Mouse (Mus musculus): ENCODE measurements around the gene Gatm. TPM values are rescaled to one million over a fixed set of nuclear protein-coding genes. Genes with fewer than 3 reads are reported as not detected.
A peak's percentile ranks its signal among the peaks of the same experiment; 100 is the strongest.

Gatm gene
- 10.0 and 14.5 TPM in 2 replicates for polyA plus RNA-seq (2014; fragmentation: Nextera tagmentation; extraction: Ambion mirVana)

GRCm38 (mm10) chr2:122610746-122611653 is at the start of gene Gatm:
Gene Gatm (minus strand): TSS chr2:122611303.
- H3K27me3 ChIP-seq (ENCODE audit: control insufficient read depth, insufficient read depth, low read length): peaks cover 7% of the 10 kb centered on the region; the same call in 1 of the 2 replicates
- H3K4me2 ChIP-seq (replicated peaks; ENCODE audit: low read depth, low read length): peak within 1 kb of the TSS; percentile 91
- no peaks in the 10 kb centered on the region for H3K9me3 ChIP-seq (ENCODE audit: control insufficient read depth, low read length)
- no peaks in the 10 kb centered on the region for H3K36me3 ChIP-seq (ENCODE audit: control insufficient read depth, insufficient read depth, low read length)
- 3% methylated on average over 48 of the region's 48 CpGs for WGBS
- peak within 1 kb of the TSS; percentile 53 for H3K4me3 ChIP-seq (ENCODE audit: low read length)
- no peaks in the 10 kb centered on the region for H3K4me1 ChIP-seq (ENCODE audit: control insufficient read depth, insufficient read depth, low read length)
- H3K9ac ChIP-seq (ENCODE audit: low read depth, low read length): peak within 1 kb of the TSS; percentile 60
- ATAC-seq (ENCODE audit: low FRiP score, low TSS enrichment): peak; percentile 97
- no peak within 1 kb of the TSS for H3K27ac ChIP-seq (ENCODE audit: low read depth, low read length)

- H3K4me1 ChIP-seq (ENCODE audit: control insufficient read depth, insufficient read depth, low read length): no peaks in the 10 kb centered on the region
- H3K36me3 ChIP-seq (ENCODE audit: control insufficient read depth, insufficient read depth, low read length): no peaks in the 10 kb centered on the region
- no peak overlapping the region for H3K4me3 ChIP-seq (ENCODE audit: low read length)
- H3K4me2 ChIP-seq (replicated peaks; ENCODE audit: low read depth, low read length): no peak overlapping the region
- H3K9me3 ChIP-seq (ENCODE audit: control insufficient read depth, low read length): no peaks in the 10 kb centered on the region
- WGBS: 81% methylated on average over 7 of the region's 7 CpGs
- H3K27ac ChIP-seq (ENCODE audit: low read depth, low read length): no peak overlapping the region
- H3K9ac ChIP-seq (ENCODE audit: low read depth, low read length): no peak overlapping the region
- no peaks in the 10 kb centered on the region for H3K27me3 ChIP-seq (ENCODE audit: control insufficient read depth, insufficient read depth, low read length)
- ATAC-seq (ENCODE audit: low FRiP score, low TSS enrichment): no peak
Observed at GRCm38 (mm10) chr2:122659825-122660224, 48.7 kb upstream of the Gatm start.

- 78% methylated on average over 11 of the region's 11 CpGs for WGBS
- no peak overlapping the region for H3K27ac ChIP-seq (ENCODE audit: low read depth, low read length)
Observed at GRCm38 (mm10) chr2:122657707-122658524, 46.8 kb upstream of the Gatm start.

GRCm38 (mm10) chr2:122656767-122657166 is 45.7 kb upstream of the Gatm start:
- no peak overlapping the region for H3K9ac ChIP-seq (ENCODE audit: low read depth, low read length)
- 83% methylated on average over 9 of the region's 9 CpGs for WGBS
- H3K27ac ChIP-seq (ENCODE audit: low read depth, low read length): no peak overlapping the region
- H3K4me3 ChIP-seq (ENCODE audit: low read length): no peak overlapping the region
- H3K27me3 ChIP-seq (ENCODE audit: control insufficient read depth, insufficient read depth, low read length): no peaks in the 10 kb centered on the region
- H3K4me1 ChIP-seq (ENCODE audit: control insufficient read depth, insufficient read depth, low read length): no peaks in the 10 kb centered on the region
- no peak overlapping the region for H3K4me2 ChIP-seq (replicated peaks; ENCODE audit: low read depth, low read length)
- H3K36me3 ChIP-seq (ENCODE audit: control insufficient read depth, insufficient read depth, low read length): no peaks in the 10 kb centered on the region
- no peak for ATAC-seq (ENCODE audit: low FRiP score, low TSS enrichment)
- no peaks in the 10 kb centered on the region for H3K9me3 ChIP-seq (ENCODE audit: control insufficient read depth, low read length)

More at GRCm38 (mm10) chr2:122657707-122658524, 46.8 kb upstream of the Gatm start:
- H3K27me3 ChIP-seq (ENCODE audit: control insufficient read depth, insufficient read depth, low read length): no peaks in the 10 kb centered on the region
- no peak overlapping the region for H3K4me3 ChIP-seq (ENCODE audit: low read length)
- no peaks in the 10 kb centered on the region for H3K9me3 ChIP-seq (ENCODE audit: control insufficient read depth, low read length)
- no peak overlapping the region for H3K4me2 ChIP-seq (replicated peaks; ENCODE audit: low read depth, low read length)
- H3K9ac ChIP-seq (ENCODE audit: low read depth, low read length): no peak overlapping the region
- H3K4me1 ChIP-seq (ENCODE audit: control insufficient read depth, insufficient read depth, low read length): no peaks in the 10 kb centered on the region
- ATAC-seq (ENCODE audit: low FRiP score, low TSS enrichment): no peak
- no peaks in the 10 kb centered on the region for H3K36me3 ChIP-seq (ENCODE audit: control insufficient read depth, insufficient read depth, low read length)

GRCm38 (mm10) chr2:122656052-122656451 is 44.9 kb upstream of the Gatm start:
- WGBS: 53% methylated on average over 2 of the region's 2 CpGs
- H3K9me3 ChIP-seq (ENCODE audit: control insufficient read depth, low read length): no peaks in the 10 kb centered on the region
- no peak overlapping the region for H3K9ac ChIP-seq (ENCODE audit: low read depth, low read length)
- no peak overlapping the region for H3K4me2 ChIP-seq (replicated peaks; ENCODE audit: low read depth, low read length)
- no peaks in the 10 kb centered on the region for H3K4me1 ChIP-seq (ENCODE audit: control insufficient read depth, insufficient read depth, low read length)
- H3K27me3 ChIP-seq (ENCODE audit: control insufficient read depth, insufficient read depth, low read length): no peaks in the 10 kb centered on the region
- H3K27ac ChIP-seq (ENCODE audit: low read depth, low read length): no peak overlapping the region
- ATAC-seq (ENCODE audit: low FRiP score, low TSS enrichment): no peak
- H3K4me3 ChIP-seq (ENCODE audit: low read length): no peak overlapping the region
- no peaks in the 10 kb centered on the region for H3K36me3 ChIP-seq (ENCODE audit: control insufficient read depth, insufficient read depth, low read length)

- Histone ChIP-seq H3K36me3 (ENCODE audit: control insufficient read depth, insufficient read depth, low read length) (no peaks in the 10 kb centered on the region), H3K9ac (ENCODE audit: low read depth, low read length) (no peak overlapping the region), H3K4me1 (ENCODE audit: control insufficient read depth, insufficient read depth, low read length) (no peaks in the 10 kb centered on the region), H3K9me3 (ENCODE audit: control insufficient read depth, low read length) (no peaks in the 10 kb centered on the region), H3K27me3 (ENCODE audit: control insufficient read depth, insufficient read depth, low read length) (no peaks in the 10 kb centered on the region), H3K4me3 (ENCODE audit: low read length) (no peak overlapping the region), H3K27ac (ENCODE audit: low read depth, low read length) (no peak overlapping the region), H3K4me2 (replicated peaks; ENCODE audit: low read depth, low read length) (no peak overlapping the region)
- ATAC-seq (ENCODE audit: low FRiP score, low TSS enrichment): peak; percentile 32; the same call in 1 of the 2 replicates
- WGBS: 63% methylated on average over 17 of the region's 17 CpGs
Observed at GRCm38 (mm10) chr2:122652096-122653084, 41.3 kb upstream of the Gatm start.

GRCm38 (mm10) chr2:122638673-122639072 is 27.6 kb upstream of the Gatm start:
- Histone ChIP-seq H3K9me3 (ENCODE audit: control insufficient read depth, low read length) (no peaks in the 10 kb centered on the region), H3K27me3 (ENCODE audit: control insufficient read depth, insufficient read depth, low read length) (peaks cover 7% of the 10 kb centered on the region; the same call in 1 of the 2 replicates), H3K4me1 (ENCODE audit: control insufficient read depth, insufficient read depth, low read length) (no peaks in the 10 kb centered on the region), H3K27ac (ENCODE audit: low read depth, low read length) (no peak overlapping the region), H3K4me3 (ENCODE audit: low read length) (no peak overlapping the region), H3K4me2 (replicated peaks; ENCODE audit: low read depth, low read length) (no peak overlapping the region), H3K9ac (ENCODE audit: low read depth, low read length) (no peak overlapping the region), H3K36me3 (ENCODE audit: control insufficient read depth, insufficient read depth, low read length) (peaks cover 5% of the 10 kb centered on the region; the same call in 1 of the 2 replicates)
- WGBS: 49% methylated on average over 5 of the region's 5 CpGs
- no peak for ATAC-seq (ENCODE audit: low FRiP score, low TSS enrichment)

GRCm38 (mm10) chr2:122638029-122638428 is 26.9 kb upstream of the Gatm start:
- ATAC-seq (ENCODE audit: low FRiP score, low TSS enrichment): no peak
- Histone ChIP-seq H3K9me3 (ENCODE audit: control insufficient read depth, low read length) (no peaks in the 10 kb centered on the region), H3K9ac (ENCODE audit: low read depth, low read length) (no peak overlapping the region), H3K4me2 (replicated peaks; ENCODE audit: low read depth, low read length) (peak overlapping the region; percentile 60), H3K36me3 (ENCODE audit: control insufficient read depth, insufficient read depth, low read length) (peaks cover 11% of the 10 kb centered on the region), H3K4me1 (ENCODE audit: control insufficient read depth, insufficient read depth, low read length) (no peaks in the 10 kb centered on the region), H3K27ac (ENCODE audit: low read depth, low read length) (no peak overlapping the region), H3K27me3 (ENCODE audit: control insufficient read depth, insufficient read depth, low read length) (peaks cover 7% of the 10 kb centered on the region; the same call in 1 of the 2 replicates), H3K4me3 (ENCODE audit: low read length) (peak overlapping the region; percentile 40)
- WGBS: 39% methylated on average over 12 of the region's 12 CpGs
